Mouse (Mus musculus): ENCODE measurements at regions not wholly inside any gene's neighbourhood (a gene's known extent, or its start where the extent isn't known, plus 50 kb on each side); places are given as distances from the start of the nearest gene placed in this dataset.
A peak's percentile ranks its signal among the peaks of the same experiment; 100 is the strongest.
"Not testable (repeated sequence)": the region's sequence is repeated elsewhere in the genome, so short reads cannot be mapped to it uniquely, and the experiment has no call there.

DNA sequence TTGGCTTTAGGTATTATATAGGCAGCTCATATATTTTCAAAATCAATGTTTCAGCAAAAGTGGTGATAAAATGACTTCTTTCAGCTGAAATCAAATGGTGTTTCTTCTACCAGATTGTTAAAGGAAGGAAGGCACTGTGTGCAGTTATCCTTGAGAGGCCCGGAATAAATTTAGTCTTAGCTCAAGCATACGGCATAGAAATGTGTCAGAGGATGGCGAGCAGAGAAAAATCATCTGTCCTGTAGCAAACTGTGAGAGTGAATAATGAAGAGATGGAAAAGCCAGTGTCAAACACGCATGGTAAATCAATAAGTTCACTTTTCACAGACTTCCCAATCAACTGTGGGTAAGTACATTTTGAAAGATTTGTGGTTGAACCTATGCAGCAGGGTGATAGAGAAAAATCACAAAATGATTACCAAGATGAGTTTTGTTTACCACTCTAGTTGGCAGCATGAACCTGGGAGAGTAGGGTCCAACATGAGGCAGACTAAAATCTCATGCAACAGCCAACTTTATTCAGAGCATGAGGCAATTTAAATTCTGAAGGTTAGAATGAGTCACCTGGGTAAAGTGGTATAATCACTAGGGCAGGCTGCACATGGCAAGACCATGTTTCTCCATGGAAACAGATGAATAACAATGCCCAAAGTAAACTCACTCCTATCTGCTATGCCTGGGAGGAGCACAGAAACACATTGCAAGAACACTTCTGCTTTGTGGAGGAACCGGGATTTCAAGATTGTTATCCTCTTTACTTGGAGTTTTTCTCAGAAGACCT lies 55.7 kb downstream of the AI429214 start:
- Histone ChIP-seq H3K9ac (no peak overlapping the region), H3K4me3 (no peak overlapping the region), H3K27ac (replicated peaks) (no peak overlapping the region), H3K4me1 (replicated peaks) (no peaks in the 10 kb centered on the region), H3K9me3 (no peaks in the 10 kb centered on the region), H3K36me3 (no peaks in the 10 kb centered on the region), H3K27me3 (no peaks in the 10 kb centered on the region), H3K4me2 (no peak overlapping the region)
- ATAC-seq (ENCODE audit: low FRiP score, low read depth): no peak
- WGBS: 78% methylated on average over 5 of the region's 5 CpGs

DNA sequence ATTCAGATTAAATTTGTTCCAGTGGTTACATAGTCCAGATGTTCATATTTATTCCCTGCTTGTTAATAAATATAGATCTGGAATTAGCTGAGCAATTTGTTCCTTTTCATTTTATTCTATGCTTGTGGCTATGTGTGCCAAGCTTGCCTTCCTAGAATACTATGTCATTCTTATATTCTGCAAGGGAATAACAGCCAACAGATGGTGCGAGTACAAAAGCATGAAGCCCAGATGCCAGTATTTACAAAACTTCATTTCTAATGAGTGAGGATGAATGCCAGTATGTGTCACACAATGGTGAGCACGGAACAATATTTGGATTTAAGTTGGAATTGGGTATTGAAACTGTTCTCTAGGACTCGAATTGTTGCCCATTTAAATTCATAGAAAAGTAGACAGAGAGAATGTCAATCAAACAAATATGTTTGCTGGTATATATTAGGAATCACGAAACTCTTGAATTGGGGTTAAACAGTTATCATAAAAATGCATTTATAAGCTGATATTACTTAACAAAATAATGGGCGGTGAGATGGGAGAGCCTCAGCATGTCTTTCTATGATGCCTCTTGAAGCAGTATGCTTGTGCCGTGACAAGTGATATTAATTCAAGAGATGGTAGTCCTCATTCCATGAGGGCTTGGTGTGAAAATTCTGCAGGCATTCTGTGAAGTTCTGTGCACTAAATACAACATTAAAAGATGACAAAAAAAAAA lies 56.7 kb downstream of the AI429214 start:
- Histone ChIP-seq H3K27ac (replicated peaks) (no peak overlapping the region), H3K9me3 (no peaks in the 10 kb centered on the region), H3K4me3 (no peak overlapping the region), H3K4me1 (replicated peaks) (no peaks in the 10 kb centered on the region), H3K27me3 (no peaks in the 10 kb centered on the region), H3K9ac (no peak overlapping the region), H3K36me3 (no peaks in the 10 kb centered on the region), H3K4me2 (no peak overlapping the region)
- 75% methylated on average over 6 of the region's 6 CpGs for WGBS
- 0 out of 2 replicates have a peak, but pooled peaks have one; percentile 48 for ATAC-seq (ENCODE audit: low FRiP score, low read depth)

- Histone ChIP-seq H3K4me1 (replicated peaks) (no peaks in the 10 kb centered on the region), H3K36me3 (no peaks in the 10 kb centered on the region), H3K27ac (replicated peaks) (no peak overlapping the region), H3K27me3 (no peaks in the 10 kb centered on the region), H3K9me3 (no peaks in the 10 kb centered on the region), H3K4me3 (no peak overlapping the region), H3K4me2 (no peak overlapping the region), H3K9ac (no peak overlapping the region)
- WGBS: 42% methylated on average over 1 of the region's 1 CpGs
- no peak for ATAC-seq (ENCODE audit: low FRiP score, low read depth)
These were observed 57.3 kb downstream of the AI429214 start for GRCm38 (mm10) chr8:37050684-37051028.

- no peak overlapping the region for H3K9ac ChIP-seq
- 85% methylated on average over 3 of the region's 3 CpGs for WGBS
- H3K9me3 ChIP-seq: no peaks in the 10 kb centered on the region
- ATAC-seq (ENCODE audit: low FRiP score, low read depth): no peak
- H3K4me2 ChIP-seq: no peak overlapping the region
- no peak overlapping the region for H3K27ac ChIP-seq (replicated peaks)
- no peak overlapping the region for H3K4me3 ChIP-seq
- no peaks in the 10 kb centered on the region for H3K27me3 ChIP-seq
- no peaks in the 10 kb centered on the region for H3K4me1 ChIP-seq (replicated peaks)
- H3K36me3 ChIP-seq: no peaks in the 10 kb centered on the region
These were observed 63.0 kb downstream of the AI429214 start for GRCm38 (mm10) chr8:37056376-37056775.

- Histone ChIP-seq H3K9me3 (no peaks in the 10 kb centered on the region), H3K27ac (replicated peaks) (no peak overlapping the region), H3K9ac (no peak overlapping the region), H3K27me3 (no peaks in the 10 kb centered on the region), H3K36me3 (no peaks in the 10 kb centered on the region), H3K4me1 (replicated peaks) (no peaks in the 10 kb centered on the region), H3K4me3 (no peak overlapping the region), H3K4me2 (no peak overlapping the region)
- no peak for ATAC-seq (ENCODE audit: low FRiP score, low read depth)
- 84% methylated on average over 6 of the region's 6 CpGs for WGBS
These were observed 65.0 kb downstream of the AI429214 start for GRCm38 (mm10) chr8:37058390-37058789.

GRCm38 (mm10) chr8:37062012-37062944 lies 68.9 kb downstream of the AI429214 start:
- Histone ChIP-seq H3K4me1 (replicated peaks) (no peaks in the 10 kb centered on the region), H3K4me2 (no peak overlapping the region), H3K27me3 (no peaks in the 10 kb centered on the region), H3K9me3 (no peaks in the 10 kb centered on the region), H3K27ac (replicated peaks) (no peak overlapping the region), H3K9ac (no peak overlapping the region), H3K4me3 (no peak overlapping the region), H3K36me3 (no peaks in the 10 kb centered on the region)
- WGBS: 30% methylated on average over 13 of the region's 13 CpGs
- ATAC-seq (ENCODE audit: low FRiP score, low read depth): peak; percentile 79; the same call in 1 of the 2 replicates

- H3K4me3 ChIP-seq: no peak overlapping the region
- no peak overlapping the region for H3K27ac ChIP-seq (replicated peaks)
- no peak overlapping the region for H3K4me2 ChIP-seq
- H3K36me3 ChIP-seq: no peaks in the 10 kb centered on the region
- no peaks in the 10 kb centered on the region for H3K4me1 ChIP-seq (replicated peaks)
- no peak overlapping the region for H3K9ac ChIP-seq
- H3K27me3 ChIP-seq: no peaks in the 10 kb centered on the region
- peak; percentile 81 for ATAC-seq (ENCODE audit: low FRiP score, low read depth)
- WGBS: 21% methylated on average over 12 of the region's 12 CpGs
- no peaks in the 10 kb centered on the region for H3K9me3 ChIP-seq
These were observed 70.4 kb downstream of the AI429214 start for GRCm38 (mm10) chr8:37063764-37064331.

GRCm38 (mm10) chr8:37072905-37073304 lies 79.5 kb downstream of the AI429214 start:
- 32% methylated on average over 2 of the region's 2 CpGs for WGBS
- ATAC-seq (ENCODE audit: low FRiP score, low read depth): no peak

DNA sequence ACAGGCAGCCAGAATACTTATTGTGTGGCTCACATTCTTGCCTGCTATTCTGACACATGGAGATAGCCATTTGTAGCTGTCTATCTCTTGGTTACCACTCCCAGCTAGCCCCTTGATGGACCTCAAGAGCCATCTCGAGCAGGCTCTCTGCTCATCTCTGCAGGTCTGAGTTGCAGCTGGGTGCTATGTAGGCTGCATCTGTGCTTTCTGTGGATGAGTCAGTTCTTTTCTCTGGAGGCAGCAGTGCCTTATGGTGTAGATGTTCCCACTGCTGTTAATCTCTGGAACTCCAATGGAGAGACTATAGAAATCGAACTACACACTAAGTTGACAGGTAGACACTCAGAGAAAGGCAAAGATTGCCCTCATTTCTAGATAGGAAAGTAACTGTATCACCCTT lies 106.3 kb downstream of the AI429214 start:
- H3K9me3 ChIP-seq: no peaks in the 10 kb centered on the region
- ATAC-seq (ENCODE audit: low FRiP score, low read depth): no peak
- H3K36me3 ChIP-seq: no peaks in the 10 kb centered on the region
- no peak overlapping the region for H3K27ac ChIP-seq (replicated peaks)
- H3K4me3 ChIP-seq: no peak overlapping the region
- H3K9ac ChIP-seq: no peak overlapping the region
- H3K27me3 ChIP-seq: no peaks in the 10 kb centered on the region
- H3K4me2 ChIP-seq: no peak overlapping the region
- no peaks in the 10 kb centered on the region for H3K4me1 ChIP-seq (replicated peaks)
- 77% methylated on average over 2 of the region's 2 CpGs for WGBS

More at GRCm38 (mm10) chr8:37072905-37073304, 79.5 kb downstream of the AI429214 start:
- Histone ChIP-seq H3K27me3 (no peaks in the 10 kb centered on the region), H3K9ac (no peak overlapping the region), H3K36me3 (no peaks in the 10 kb centered on the region), H3K9me3 (no peaks in the 10 kb centered on the region), H3K4me1 (replicated peaks) (no peaks in the 10 kb centered on the region), H3K4me3 (no peak overlapping the region), H3K27ac (replicated peaks) (no peak overlapping the region), H3K4me2 (no peak overlapping the region)

DNA sequence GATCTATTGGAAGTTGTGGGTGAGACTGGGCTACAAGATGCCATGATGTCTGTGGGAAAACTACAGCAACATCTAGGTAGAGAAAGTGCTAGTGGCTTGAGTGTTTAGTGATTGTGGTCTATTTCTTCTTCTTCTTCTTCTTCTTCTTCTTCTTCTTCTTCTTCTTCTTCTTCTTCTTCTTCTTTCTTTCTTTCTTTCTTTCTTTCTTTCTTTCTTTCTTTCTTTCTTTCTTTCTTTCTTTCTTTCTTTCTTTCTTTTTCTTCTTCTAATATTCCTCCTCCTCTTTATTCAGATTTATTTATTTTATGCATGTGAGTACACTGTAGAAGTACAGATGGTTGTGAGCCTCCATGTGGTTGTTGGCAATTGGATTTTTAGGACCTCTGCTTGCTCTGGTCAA lies 119.0 kb downstream of the AI429214 start:
- H3K4me3 ChIP-seq; H3K27ac ChIP-seq (replicated peaks); H3K9me3 ChIP-seq; H3K9ac ChIP-seq; H3K36me3 ChIP-seq; H3K4me1 ChIP-seq (replicated peaks); ATAC-seq (ENCODE audit: low FRiP score, low read depth); H3K27me3 ChIP-seq; H3K4me2 ChIP-seq: not testable (repeated sequence)

DNA sequence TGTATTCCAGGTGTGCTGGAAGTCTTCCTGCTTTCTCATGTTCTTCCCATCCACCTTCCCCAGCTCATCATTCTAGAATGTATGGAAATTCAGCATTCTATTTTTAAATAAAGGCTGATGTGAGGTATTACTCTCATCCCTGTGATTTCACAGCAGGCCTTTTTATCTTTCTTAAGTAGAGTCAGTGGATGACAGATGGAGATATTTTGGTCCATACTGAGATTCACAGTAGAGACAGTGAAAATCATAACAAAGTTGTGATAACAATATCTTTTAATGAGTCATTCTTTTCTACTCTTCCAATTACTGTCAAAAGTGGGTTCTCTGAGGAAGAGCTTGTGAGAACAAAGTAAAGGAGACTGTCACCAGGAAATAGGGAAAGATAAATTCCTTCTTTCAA lies 132.4 kb downstream of the AI429214 start:
- H3K4me1 ChIP-seq (replicated peaks): no peaks in the 10 kb centered on the region

DNA sequence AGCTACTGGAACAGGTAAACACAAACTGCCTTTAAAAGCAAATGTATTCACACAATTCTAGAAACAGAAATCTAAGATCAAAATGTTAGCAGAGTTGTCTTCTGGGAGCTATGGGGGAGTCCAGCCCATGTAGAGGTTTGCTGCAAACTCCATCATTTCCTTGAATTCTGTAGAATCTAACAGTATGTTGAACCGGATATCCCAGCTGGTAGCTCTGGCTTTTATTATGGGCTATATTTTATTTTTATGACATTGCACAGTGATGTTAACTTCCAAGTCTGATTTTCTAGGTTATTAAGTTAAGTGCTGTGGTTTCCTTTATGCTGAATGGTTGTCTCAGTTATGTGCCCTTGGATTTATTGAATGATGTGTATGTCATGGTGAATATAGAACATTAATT lies 136.3 kb downstream of the AI429214 start:
- Histone ChIP-seq H3K36me3 (no peaks in the 10 kb centered on the region), H3K4me2 (no peak overlapping the region), H3K9ac (no peak overlapping the region), H3K4me1 (replicated peaks) (no peaks in the 10 kb centered on the region), H3K27me3 (no peaks in the 10 kb centered on the region), H3K9me3 (no peaks in the 10 kb centered on the region), H3K4me3 (no peak overlapping the region), H3K27ac (replicated peaks) (no peak overlapping the region)
- WGBS: 94% methylated on average over 1 of the region's 1 CpGs
- ATAC-seq (ENCODE audit: low FRiP score, low read depth): no peak

More for the DNA sequence above, 132.4 kb downstream of the AI429214 start:
- no peaks in the 10 kb centered on the region for H3K9me3 ChIP-seq
- H3K4me2 ChIP-seq: no peak overlapping the region
- no peak overlapping the region for H3K9ac ChIP-seq
- H3K27ac ChIP-seq (replicated peaks): no peak overlapping the region
- H3K36me3 ChIP-seq: no peaks in the 10 kb centered on the region
- H3K27me3 ChIP-seq: no peaks in the 10 kb centered on the region
- ATAC-seq (ENCODE audit: low FRiP score, low read depth): no peak
- no peak overlapping the region for H3K4me3 ChIP-seq
